Mouse (Mus musculus): ENCODE results near the gene Sectm1b. TPM values are rescaled to one million over a fixed set of nuclear protein-coding genes. Genes with fewer than 3 reads are reported as not detected.
"Not testable (repeated sequence)": the region's sequence is repeated elsewhere in the genome, so short reads cannot be mapped to it uniquely, and the experiment has no call there.

Sectm1b gene
- polyA plus RNA-seq, 3 experiments from 2014 or later: not detected

GRCm38 (mm10) chr11:121069662-121070061, 6.3 kb upstream of the Sectm1b start:
- ATAC-seq: not testable (repeated sequence)

GRCm38 (mm10) chr11:121067895-121068294, 4.5 kb upstream of the Sectm1b start:
- ATAC-seq: no peak

- ATAC-seq: peak; percentile 50
These were observed 828 bp upstream of the Sectm1b start for GRCm38 (mm10) chr11:121064197-121064596.

GRCm38 (mm10) chr11:121061615-121062014, 1.8 kb downstream of the Sectm1b start:
- no peak for ATAC-seq

- ATAC-seq: not testable (repeated sequence)
These were observed 2.8 kb downstream of the Sectm1b start for GRCm38 (mm10) chr11:121060401-121061067.

- no peak for ATAC-seq
These were observed 3.9 kb downstream of the Sectm1b start for GRCm38 (mm10) chr11:121059471-121059870.

GRCm38 (mm10) chr11:121058956-121059355, 4.4 kb downstream of the Sectm1b start:
- ATAC-seq: no peak

GRCm38 (mm10) chr11:121058122-121058521, 5.2 kb downstream of the Sectm1b start:
- no peak for ATAC-seq

GRCm38 (mm10) chr11:121056536-121057236, 6.7 kb downstream of the Sectm1b start:
- ATAC-seq: no peak

- no peak for ATAC-seq
These were observed 9.8 kb downstream of the Sectm1b start for GRCm38 (mm10) chr11:121053536-121053935.

GRCm38 (mm10) chr11:121052387-121052786, 11.0 kb downstream of the Sectm1b start:
- no peak for ATAC-seq

GRCm38 (mm10) chr11:121051793-121052192, 11.6 kb downstream of the Sectm1b start:
- no peak for ATAC-seq

GRCm38 (mm10) chr11:121049840-121050239, 13.5 kb downstream of the Sectm1b start:
- no peak for ATAC-seq

- no peak for ATAC-seq
These were observed 15.5 kb downstream of the Sectm1b start for GRCm38 (mm10) chr11:121047826-121048399.

GRCm38 (mm10) chr11:121045286-121045685, 18.1 kb downstream of the Sectm1b start:
- ATAC-seq: no peak

GRCm38 (mm10) chr11:121043025-121043424, 20.3 kb downstream of the Sectm1b start:
- ATAC-seq: not testable (repeated sequence)

GRCm38 (mm10) chr11:121042480-121042879, 20.9 kb downstream of the Sectm1b start:
- ATAC-seq: no peak

- no peak for ATAC-seq
These were observed 21.7 kb downstream of the Sectm1b start for GRCm38 (mm10) chr11:121041636-121042035.

GRCm38 (mm10) chr11:121041212-121041611, 22.2 kb downstream of the Sectm1b start:
- ATAC-seq: no peak

GRCm38 (mm10) chr11:121039302-121039701, 24.1 kb downstream of the Sectm1b start, which contains the start of gene Cd7:
Gene Cd7 (minus strand): TSS chr11:121039418.
- ATAC-seq: peak; percentile 74

- ATAC-seq: peak; percentile 67
These were observed 24.8 kb downstream of the Sectm1b start for GRCm38 (mm10) chr11:121038366-121039240.

- ATAC-seq: no peak
These were observed 30.3 kb downstream of the Sectm1b start for GRCm38 (mm10) chr11:121033118-121033517.

- no peak for ATAC-seq
These were observed 36.1 kb downstream of the Sectm1b start for GRCm38 (mm10) chr11:121027259-121027658.
